Mouse (Mus musculus): ENCODE measurements at regions not wholly inside any gene's neighbourhood (a gene's known extent, or its start where the extent isn't known, plus 50 kb on each side); places are given as distances from the start of the nearest gene placed in this dataset.
A peak's percentile ranks its signal among the peaks of the same experiment; 100 is the strongest.

DNA sequence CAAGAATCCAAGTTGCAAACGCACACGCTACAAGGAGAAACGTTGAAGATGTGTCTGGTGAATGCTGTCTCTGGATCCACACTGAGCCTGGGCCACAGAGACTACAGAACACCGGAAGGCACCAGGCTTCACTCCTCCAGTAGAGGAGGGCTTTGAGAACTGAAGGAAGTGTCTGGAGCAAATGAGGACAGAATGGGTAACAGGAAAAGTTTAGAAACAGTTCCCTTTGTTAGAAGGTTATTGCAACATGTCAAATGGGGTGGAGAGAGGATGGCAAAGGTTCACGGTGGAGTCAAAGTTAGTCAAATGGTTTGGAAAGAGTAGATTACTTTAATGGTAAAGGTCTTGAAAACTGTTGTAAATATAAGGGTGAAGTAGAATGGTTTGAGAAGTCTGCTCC lies 247.1 kb upstream of the Jmjd1c start:
- 85% methylated on average over 5 of the region's 5 CpGs for WGBS
- H3K4me2 ChIP-seq (ENCODE audit: low read depth, severe bottlenecking), result no peak overlapping the region
- H3K9me3 ChIP-seq (ENCODE audit: control insufficient read depth, low read length), result no peaks in the 10 kb centered on the region
- ATAC-seq (ENCODE audit: insufficient number of reproducible peaks, low FRiP score, low TSS enrichment, low read depth), result no peak
- H3K4me1 ChIP-seq (ENCODE audit: control insufficient read depth, insufficient read depth, low read length), result no peaks in the 10 kb centered on the region
- H3K27ac ChIP-seq (replicated peaks; ENCODE audit: low read depth, low read length), result no peak overlapping the region
- no peak for DNase-seq (ENCODE audit: low spot score)
- H3K27me3 ChIP-seq (ENCODE audit: control insufficient read depth, insufficient read depth, low read length), result no peaks in the 10 kb centered on the region
- H3K36me3 ChIP-seq (ENCODE audit: control insufficient read depth, insufficient read depth, low read length), result no peaks in the 10 kb centered on the region
- H3K4me3 ChIP-seq (ENCODE audit: low read depth, low read length), result no peak overlapping the region
- H3K9ac ChIP-seq (ENCODE audit: low read length), result no peak overlapping the region

DNA sequence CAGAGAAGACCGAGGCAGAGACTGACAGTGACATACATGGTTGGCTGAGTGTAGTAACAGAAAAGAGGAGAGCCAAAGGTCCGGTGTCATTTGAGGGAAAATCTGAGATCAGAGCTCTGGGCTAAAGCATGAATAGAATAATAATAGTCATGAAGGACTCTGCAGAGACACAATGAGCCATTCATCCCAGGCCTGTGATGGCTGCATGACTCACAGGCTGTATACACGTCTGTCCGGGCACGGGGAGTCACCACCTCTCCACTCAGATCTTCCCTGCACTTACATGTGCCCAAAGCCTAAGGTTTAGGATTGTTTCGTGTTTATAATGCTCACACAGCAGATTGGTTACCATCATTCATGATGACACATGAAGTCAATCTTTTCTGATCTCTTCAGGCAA lies 246.2 kb upstream of the Jmjd1c start:
- no peaks in the 10 kb centered on the region for H3K27me3 ChIP-seq (ENCODE audit: control insufficient read depth, insufficient read depth, low read length)
- no peak overlapping the region for H3K4me2 ChIP-seq (ENCODE audit: low read depth, severe bottlenecking)
- no peak for DNase-seq (ENCODE audit: low spot score)
- no peaks in the 10 kb centered on the region for H3K9me3 ChIP-seq (ENCODE audit: control insufficient read depth, low read length)
- H3K4me3 ChIP-seq (ENCODE audit: low read depth, low read length), result no peak overlapping the region
- no peaks in the 10 kb centered on the region for H3K36me3 ChIP-seq (ENCODE audit: control insufficient read depth, insufficient read depth, low read length)
- H3K27ac ChIP-seq (replicated peaks; ENCODE audit: low read depth, low read length), result no peak overlapping the region
- no peak for ATAC-seq (ENCODE audit: insufficient number of reproducible peaks, low FRiP score, low TSS enrichment, low read depth)
- 86% methylated on average over 6 of the region's 6 CpGs for WGBS
- H3K9ac ChIP-seq (ENCODE audit: low read length), result no peak overlapping the region
- H3K4me1 ChIP-seq (ENCODE audit: control insufficient read depth, insufficient read depth, low read length), result no peaks in the 10 kb centered on the region

DNA sequence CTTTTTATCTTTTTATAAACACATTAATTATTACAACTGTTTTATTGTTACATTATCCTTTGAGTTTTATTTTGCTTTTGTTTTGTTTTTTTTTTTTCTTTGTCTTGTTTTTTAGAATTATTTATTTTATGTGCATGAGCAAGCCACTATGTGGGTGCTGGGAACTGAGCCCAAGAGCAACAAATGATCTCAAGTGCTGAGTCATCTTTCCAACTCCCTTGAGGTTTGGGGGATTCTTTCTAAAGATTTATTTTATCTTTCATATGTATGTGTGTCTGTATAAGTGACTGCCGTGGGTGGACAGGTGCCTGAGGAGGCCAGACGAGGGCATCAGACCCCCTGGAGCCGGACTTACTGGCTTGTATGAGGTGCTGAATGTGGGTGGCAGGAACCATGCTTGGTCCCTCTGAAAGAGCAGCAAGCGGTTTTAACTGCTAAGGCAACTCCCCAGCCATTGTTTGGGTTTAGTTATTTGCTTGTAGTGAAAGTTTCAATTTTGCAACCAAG lies 244.9 kb upstream of the Jmjd1c start:
- ATAC-seq (ENCODE audit: insufficient number of reproducible peaks, low FRiP score, low TSS enrichment, low read depth), result no peak
- Histone ChIP-seq H3K4me1 (ENCODE audit: control insufficient read depth, insufficient read depth, low read length) (no peaks in the 10 kb centered on the region), H3K9ac (ENCODE audit: low read length) (no peak overlapping the region), H3K4me2 (ENCODE audit: low read depth, severe bottlenecking) (no peak overlapping the region), H3K36me3 (ENCODE audit: control insufficient read depth, insufficient read depth, low read length) (no peaks in the 10 kb centered on the region), H3K27ac (replicated peaks; ENCODE audit: low read depth, low read length) (no peak overlapping the region), H3K4me3 (ENCODE audit: low read depth, low read length) (no peak overlapping the region), H3K27me3 (ENCODE audit: control insufficient read depth, insufficient read depth, low read length) (no peaks in the 10 kb centered on the region), H3K9me3 (ENCODE audit: control insufficient read depth, low read length) (no peaks in the 10 kb centered on the region)
- no peak for DNase-seq (ENCODE audit: low spot score)
- 63% methylated on average over 4 of the region's 4 CpGs for WGBS

DNA sequence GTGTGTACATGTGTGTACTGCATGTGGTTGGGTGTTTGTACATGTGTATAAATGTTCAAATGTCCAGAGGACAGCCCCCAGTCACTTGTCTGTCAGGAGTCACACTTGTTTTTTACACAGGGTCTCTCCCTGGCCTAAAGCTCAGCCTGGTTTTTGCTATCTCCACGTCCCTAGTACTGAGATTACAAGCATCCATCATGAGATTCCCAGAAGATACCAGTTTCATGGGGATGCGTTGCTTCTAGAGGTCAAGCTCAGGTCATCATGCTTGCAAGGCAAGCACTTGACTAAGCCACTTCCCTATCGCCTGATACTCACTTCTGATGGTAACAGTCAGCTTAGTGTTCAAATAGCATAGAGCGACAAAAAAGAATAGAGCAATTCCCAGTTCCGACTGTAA lies 244.1 kb upstream of the Jmjd1c start:
- Histone ChIP-seq H3K9me3 (ENCODE audit: control insufficient read depth, low read length) (no peaks in the 10 kb centered on the region), H3K27me3 (ENCODE audit: control insufficient read depth, insufficient read depth, low read length) (no peaks in the 10 kb centered on the region), H3K36me3 (ENCODE audit: control insufficient read depth, insufficient read depth, low read length) (no peaks in the 10 kb centered on the region), H3K27ac (replicated peaks; ENCODE audit: low read depth, low read length) (no peak overlapping the region), H3K4me1 (ENCODE audit: control insufficient read depth, insufficient read depth, low read length) (no peaks in the 10 kb centered on the region), H3K4me3 (ENCODE audit: low read depth, low read length) (no peak overlapping the region), H3K4me2 (ENCODE audit: low read depth, severe bottlenecking) (no peak overlapping the region), H3K9ac (ENCODE audit: low read length) (no peak overlapping the region)
- 71% methylated on average over 5 of the region's 5 CpGs for WGBS
- no peak for ATAC-seq (ENCODE audit: insufficient number of reproducible peaks, low FRiP score, low TSS enrichment, low read depth)
- no peak for DNase-seq (ENCODE audit: low spot score)

DNA sequence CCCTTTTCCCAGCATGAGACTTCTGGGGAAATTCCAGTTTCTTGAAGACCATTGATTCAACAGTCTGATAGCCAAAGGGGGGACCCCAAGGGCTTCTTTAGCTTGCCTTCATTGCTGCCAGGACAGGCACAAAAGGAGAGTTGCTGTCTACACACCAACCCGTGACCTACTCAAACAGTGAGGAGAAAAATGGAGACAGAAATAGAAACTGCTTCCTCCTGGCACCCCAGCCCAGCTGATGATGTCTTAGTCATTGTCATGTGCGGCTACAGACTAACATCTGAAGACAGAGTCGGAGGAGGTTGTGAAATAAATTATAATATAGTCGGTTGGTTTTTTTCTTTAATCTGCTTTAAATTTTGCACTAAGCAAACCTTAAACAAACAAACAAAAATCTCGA lies 243.2 kb upstream of the Jmjd1c start:
- Histone ChIP-seq H3K9me3 (ENCODE audit: control insufficient read depth, low read length) (no peaks in the 10 kb centered on the region), H3K4me2 (ENCODE audit: low read depth, severe bottlenecking) (no peak overlapping the region), H3K27ac (replicated peaks; ENCODE audit: low read depth, low read length) (no peak overlapping the region), H3K9ac (ENCODE audit: low read length) (no peak overlapping the region), H3K36me3 (ENCODE audit: control insufficient read depth, insufficient read depth, low read length) (no peaks in the 10 kb centered on the region), H3K4me1 (ENCODE audit: control insufficient read depth, insufficient read depth, low read length) (no peaks in the 10 kb centered on the region), H3K4me3 (ENCODE audit: low read depth, low read length) (no peak overlapping the region), H3K27me3 (ENCODE audit: control insufficient read depth, insufficient read depth, low read length) (no peaks in the 10 kb centered on the region)
- no peak for DNase-seq (ENCODE audit: low spot score)
- no peak for ATAC-seq (ENCODE audit: insufficient number of reproducible peaks, low FRiP score, low TSS enrichment, low read depth)
- 65% methylated on average over 5 of the region's 5 CpGs for WGBS

DNA sequence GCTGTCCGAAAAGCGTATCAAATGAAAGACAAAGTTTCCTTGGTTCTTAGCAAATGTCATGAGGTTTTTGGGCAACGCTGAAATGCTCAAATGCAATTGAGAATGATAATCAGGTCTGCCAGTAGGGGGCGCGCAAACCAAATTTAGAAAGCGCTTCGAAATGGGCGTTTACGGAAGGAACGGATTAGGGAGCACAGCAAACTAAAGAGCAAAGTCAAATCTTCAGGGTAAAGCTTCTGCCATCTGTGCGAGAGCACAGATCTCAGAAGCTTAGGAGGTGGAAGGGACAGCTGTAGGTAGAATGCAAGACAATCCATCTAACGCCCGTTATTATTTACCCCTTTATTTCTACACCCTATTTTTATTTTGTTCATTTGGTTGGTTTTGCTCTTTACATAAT lies 242.7 kb upstream of the Jmjd1c start:
- Histone ChIP-seq H3K27ac (replicated peaks; ENCODE audit: low read depth, low read length) (no peak overlapping the region), H3K4me3 (ENCODE audit: low read depth, low read length) (no peak overlapping the region), H3K4me1 (ENCODE audit: control insufficient read depth, insufficient read depth, low read length) (no peaks in the 10 kb centered on the region), H3K27me3 (ENCODE audit: control insufficient read depth, insufficient read depth, low read length) (no peaks in the 10 kb centered on the region), H3K9ac (ENCODE audit: low read length) (no peak overlapping the region), H3K4me2 (ENCODE audit: low read depth, severe bottlenecking) (no peak overlapping the region), H3K36me3 (ENCODE audit: control insufficient read depth, insufficient read depth, low read length) (no peaks in the 10 kb centered on the region), H3K9me3 (ENCODE audit: control insufficient read depth, low read length) (no peaks in the 10 kb centered on the region)
- 13% methylated on average over 13 of the region's 13 CpGs for WGBS
- DNase-seq (ENCODE audit: low spot score) (peak; percentile 90), ATAC-seq (ENCODE audit: insufficient number of reproducible peaks, low FRiP score, low TSS enrichment, low read depth) (no peak; the same call in 1 of the 2 replicates)

DNA sequence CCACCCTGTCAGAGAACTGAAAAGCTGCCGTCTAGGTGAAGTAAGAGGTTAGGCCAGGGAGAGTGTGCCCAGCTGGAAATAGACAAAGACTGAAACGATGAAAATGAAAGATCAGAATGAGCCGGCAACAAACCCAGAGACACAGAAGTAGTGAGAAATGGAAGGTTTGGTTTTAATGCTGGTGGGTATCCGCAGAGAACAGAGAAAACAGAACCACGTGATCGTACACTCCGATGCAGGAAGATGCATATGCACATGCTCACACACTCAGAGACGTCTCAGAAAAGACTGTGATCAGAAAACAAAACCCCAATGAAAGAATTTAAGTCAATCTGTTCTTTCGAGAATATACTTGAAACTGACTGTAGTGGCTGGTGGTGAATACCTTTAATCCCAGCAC lies 241.0 kb upstream of the Jmjd1c start:
- no peak overlapping the region for H3K9ac ChIP-seq (ENCODE audit: low read length)
- no peak for ATAC-seq (ENCODE audit: insufficient number of reproducible peaks, low FRiP score, low TSS enrichment, low read depth)
- 90% methylated on average over 9 of the region's 9 CpGs for WGBS

DNA sequence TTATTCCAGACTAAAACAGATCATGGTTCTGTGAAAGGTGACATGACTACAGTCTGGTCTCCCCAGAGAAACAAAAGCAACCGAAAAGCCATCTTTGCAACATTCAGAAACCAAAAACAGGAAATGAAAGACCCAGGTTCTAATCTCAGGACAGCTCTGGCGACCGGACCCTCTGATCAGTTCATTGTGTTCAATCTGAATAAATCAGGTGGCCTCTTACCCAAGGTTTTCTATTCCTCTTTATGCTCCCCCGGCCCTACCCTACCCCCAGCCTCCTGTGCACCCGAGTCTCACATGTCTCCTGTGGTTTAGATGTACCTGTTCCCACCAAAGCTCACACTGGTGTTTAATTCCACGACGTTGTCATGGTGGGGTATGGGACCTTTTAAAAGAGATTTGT lies 238.6 kb upstream of the Jmjd1c start:
- WGBS, result 87% methylated on average over 7 of the region's 7 CpGs
- Histone ChIP-seq H3K27me3 (ENCODE audit: control insufficient read depth, insufficient read depth, low read length) (no peaks in the 10 kb centered on the region), H3K9me3 (ENCODE audit: control insufficient read depth, low read length) (no peaks in the 10 kb centered on the region), H3K27ac (replicated peaks; ENCODE audit: low read depth, low read length) (no peak overlapping the region), H3K36me3 (ENCODE audit: control insufficient read depth, insufficient read depth, low read length) (no peaks in the 10 kb centered on the region), H3K4me3 (ENCODE audit: low read depth, low read length) (no peak overlapping the region), H3K4me2 (ENCODE audit: low read depth, severe bottlenecking) (no peak overlapping the region), H3K9ac (ENCODE audit: low read length) (no peak overlapping the region), H3K4me1 (ENCODE audit: control insufficient read depth, insufficient read depth, low read length) (no peaks in the 10 kb centered on the region)
- DNase-seq (ENCODE audit: low spot score) (no peak), ATAC-seq (ENCODE audit: insufficient number of reproducible peaks, low FRiP score, low TSS enrichment, low read depth) (no peak)

More for the DNA sequence above, 241.0 kb upstream of the Jmjd1c start:
- no peak for DNase-seq (ENCODE audit: low spot score)
- H3K4me2 ChIP-seq (ENCODE audit: low read depth, severe bottlenecking), result no peak overlapping the region
- no peaks in the 10 kb centered on the region for H3K36me3 ChIP-seq (ENCODE audit: control insufficient read depth, insufficient read depth, low read length)
- no peaks in the 10 kb centered on the region for H3K27me3 ChIP-seq (ENCODE audit: control insufficient read depth, insufficient read depth, low read length)
- H3K4me3 ChIP-seq (ENCODE audit: low read depth, low read length), result no peak overlapping the region
- H3K4me1 ChIP-seq (ENCODE audit: control insufficient read depth, insufficient read depth, low read length), result no peaks in the 10 kb centered on the region
- H3K9me3 ChIP-seq (ENCODE audit: control insufficient read depth, low read length), result no peaks in the 10 kb centered on the region
- H3K27ac ChIP-seq (replicated peaks; ENCODE audit: low read depth, low read length), result no peak overlapping the region

DNA sequence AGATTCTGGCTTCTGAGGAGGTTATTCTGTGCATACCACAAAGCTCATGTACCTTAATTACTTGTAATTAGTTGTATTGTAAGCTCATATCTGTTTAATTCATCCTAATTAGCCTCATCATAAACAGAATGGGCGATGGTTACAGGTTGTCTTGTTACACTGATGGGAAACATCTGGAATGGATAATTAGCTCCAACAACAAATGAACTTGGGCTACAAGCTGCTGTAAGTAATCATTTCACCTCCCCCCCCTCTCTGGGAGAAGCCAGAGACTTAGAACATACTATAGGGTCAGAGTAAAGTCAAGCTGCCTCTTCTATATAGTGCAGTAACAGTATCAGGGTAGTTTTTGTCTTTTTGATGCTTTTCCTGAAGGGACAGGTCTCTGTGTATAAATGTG lies 234.5 kb upstream of the Jmjd1c start:
- H3K4me3 ChIP-seq (ENCODE audit: low read depth, low read length), result no peak overlapping the region
- H3K4me1 ChIP-seq (ENCODE audit: control insufficient read depth, insufficient read depth, low read length), result no peaks in the 10 kb centered on the region
- no peak overlapping the region for H3K27ac ChIP-seq (replicated peaks; ENCODE audit: low read depth, low read length)
- H3K9me3 ChIP-seq (ENCODE audit: control insufficient read depth, low read length), result no peaks in the 10 kb centered on the region
- WGBS, result 11% methylated on average over 1 of the region's 1 CpGs
- no peaks in the 10 kb centered on the region for H3K27me3 ChIP-seq (ENCODE audit: control insufficient read depth, insufficient read depth, low read length)
- no peak overlapping the region for H3K9ac ChIP-seq (ENCODE audit: low read length)
- no peaks in the 10 kb centered on the region for H3K36me3 ChIP-seq (ENCODE audit: control insufficient read depth, insufficient read depth, low read length)
- no peak for DNase-seq (ENCODE audit: low spot score)
- no peak overlapping the region for H3K4me2 ChIP-seq (ENCODE audit: low read depth, severe bottlenecking)
- no peak for ATAC-seq (ENCODE audit: insufficient number of reproducible peaks, low FRiP score, low TSS enrichment, low read depth)
